Mouse (Mus musculus): ENCODE results near the gene Ptprcap. TPM values are rescaled to one million over a fixed set of nuclear protein-coding genes. Genes with fewer than 3 reads are reported as not detected.

Ptprcap gene
- total RNA-seq, 4 experiments from 2014 or later = 0.27 to 0.38 TPM; not detected in 2

- DNase-seq (ENCODE audit: low spot score in 2 of 2) = no peak
These were observed 13.5 kb downstream of the Ptprcap start for GRCm38 (mm10) chr19:4166678-4167476.

GRCm38 (mm10) chr19:4169378-4169784 lies 16.0 kb downstream of the Ptprcap start:
- peak; percentile 99 for DNase-seq (ENCODE audit: low spot score in 2 of 2)

- DNase-seq (ENCODE audit: low spot score in 2 of 2) = peak; percentile 34 to 59
These were observed 16.4 kb downstream of the Ptprcap start for GRCm38 (mm10) chr19:4169810-4170209.

GRCm38 (mm10) chr19:4170723-4171392 lies 17.5 kb downstream of the Ptprcap start:
- DNase-seq (ENCODE audit: low spot score in 2 of 2) = peak in 1 of 2 experiments; percentile 46

DNA sequence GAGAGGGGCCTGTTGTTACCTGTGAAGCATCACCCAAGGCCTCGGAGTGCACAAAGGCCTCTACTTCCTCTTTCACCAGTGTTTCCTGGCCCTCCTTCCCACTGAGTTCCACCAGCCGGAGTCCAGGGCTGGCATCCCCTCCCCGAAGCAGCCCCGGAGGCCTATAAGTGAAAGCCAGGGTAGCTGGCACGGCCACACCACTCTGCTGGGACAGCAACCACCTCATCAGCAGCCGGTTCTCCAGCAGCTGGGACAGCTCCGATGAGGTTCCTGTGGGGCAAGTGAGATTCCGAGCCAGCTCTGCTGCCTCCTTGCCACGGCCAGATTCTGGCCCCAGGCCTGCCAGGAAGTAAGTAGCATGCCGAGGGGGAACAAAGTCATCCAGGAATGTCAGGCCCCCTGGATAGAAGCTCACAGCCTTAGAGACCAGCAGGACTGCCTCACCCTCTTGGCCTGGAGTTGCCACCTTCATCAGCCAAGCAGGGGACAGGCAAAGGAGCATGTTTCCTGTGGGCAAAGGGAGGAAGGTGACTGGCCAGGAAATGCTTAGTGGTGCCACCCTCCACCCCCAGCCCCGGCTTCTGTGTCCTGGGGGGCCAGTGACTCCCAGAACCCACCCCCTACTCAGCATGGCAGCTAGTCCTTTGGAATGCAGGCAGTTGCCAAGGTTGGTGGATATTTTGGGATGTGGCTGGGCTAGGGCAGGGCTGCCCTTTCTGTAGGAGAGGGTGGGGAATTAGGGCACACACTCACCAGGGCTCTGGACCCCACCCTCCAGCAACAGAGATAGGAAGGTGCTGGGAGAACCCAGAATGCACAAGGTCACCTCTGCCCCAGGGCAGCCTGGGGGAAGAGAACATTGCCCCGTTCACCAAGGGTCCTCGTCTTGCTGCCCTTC lies 18.2 kb downstream of the Ptprcap start:
- peak; percentile 48 to 67 for DNase-seq (ENCODE audit: low spot score in 2 of 2)

DNA sequence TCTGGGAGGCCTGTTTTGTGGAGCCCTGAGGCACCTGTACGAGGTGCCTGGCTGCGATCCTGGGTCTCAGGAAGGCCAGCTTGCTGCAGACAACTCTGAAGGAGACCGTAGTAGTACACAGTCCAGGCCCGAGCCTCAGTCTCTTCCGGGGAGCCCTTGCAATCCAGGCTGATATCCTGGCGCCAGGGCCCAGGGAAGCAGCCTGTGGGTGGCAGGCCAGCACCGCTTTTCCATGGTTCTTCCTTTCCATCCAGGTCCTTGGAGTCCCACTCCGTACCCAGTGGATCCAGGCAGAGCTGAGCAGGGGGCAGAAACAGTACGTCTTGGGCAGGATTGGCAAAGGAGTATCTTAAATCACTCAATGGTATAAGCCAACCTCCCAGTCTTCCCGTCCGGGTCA lies 19.5 kb downstream of the Ptprcap start:
- DNase-seq (ENCODE audit: low spot score in 2 of 2) = no peak

GRCm38 (mm10) chr19:4175368-4175947 lies 22.1 kb downstream of the Ptprcap start, which contains the start of gene Carns1:
TSS of gene Carns1 (minus strand) at chr19:4175479.
- peak; percentile 53 to 65 for DNase-seq (ENCODE audit: low spot score in 2 of 2)

DNA sequence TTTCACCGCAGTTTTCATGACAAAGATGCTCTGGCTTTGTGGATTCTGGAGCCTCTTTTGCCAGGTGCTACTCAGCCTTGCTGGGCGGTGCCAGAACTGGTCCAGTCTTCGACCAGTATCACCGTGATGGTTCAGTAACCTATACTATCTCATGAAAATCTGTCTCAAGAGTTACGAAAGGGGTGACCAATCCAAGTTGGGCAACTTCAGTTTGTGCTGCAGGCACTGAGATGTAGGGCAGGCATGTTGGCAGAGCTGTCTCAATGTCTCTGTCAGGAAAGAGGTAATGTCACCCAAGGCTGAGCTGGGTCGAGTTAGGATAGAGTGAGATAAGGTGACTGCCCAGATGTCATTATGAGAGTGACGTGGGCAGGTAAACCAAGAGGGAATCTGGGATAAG lies 27.0 kb downstream of the Ptprcap start:
- DNase-seq (ENCODE audit: low spot score in 2 of 2) = no peak

DNA sequence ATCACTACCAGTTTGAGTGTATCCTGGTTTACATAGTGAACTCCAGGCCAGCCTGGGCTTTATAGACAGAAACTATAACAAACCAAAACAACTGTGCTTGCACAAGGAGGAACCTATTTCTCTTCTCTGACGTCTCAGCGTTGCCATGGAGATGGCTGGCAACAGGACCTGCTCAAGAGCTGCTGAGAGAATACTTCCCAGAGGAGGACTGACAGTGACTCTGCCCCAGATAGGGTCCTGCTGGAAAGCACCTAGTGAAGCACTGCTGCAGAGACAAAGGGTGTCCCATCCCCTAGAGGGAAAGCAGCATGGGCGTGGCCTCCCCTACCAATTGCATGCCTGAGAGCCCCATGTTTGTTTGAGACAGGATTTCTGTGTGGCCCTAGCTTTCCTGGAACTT lies 28.5 kb downstream of the Ptprcap start:
- no peak for DNase-seq (ENCODE audit: low spot score in 2 of 2)

GRCm38 (mm10) chr19:4183689-4184088 lies 30.3 kb downstream of the Ptprcap start:
- DNase-seq (ENCODE audit: low spot score in 2 of 2) = no peak

GRCm38 (mm10) chr19:4184976-4185975 lies 31.9 kb downstream of the Ptprcap start:
- DNase-seq (ENCODE audit: low spot score in 2 of 2) = no peak

DNA sequence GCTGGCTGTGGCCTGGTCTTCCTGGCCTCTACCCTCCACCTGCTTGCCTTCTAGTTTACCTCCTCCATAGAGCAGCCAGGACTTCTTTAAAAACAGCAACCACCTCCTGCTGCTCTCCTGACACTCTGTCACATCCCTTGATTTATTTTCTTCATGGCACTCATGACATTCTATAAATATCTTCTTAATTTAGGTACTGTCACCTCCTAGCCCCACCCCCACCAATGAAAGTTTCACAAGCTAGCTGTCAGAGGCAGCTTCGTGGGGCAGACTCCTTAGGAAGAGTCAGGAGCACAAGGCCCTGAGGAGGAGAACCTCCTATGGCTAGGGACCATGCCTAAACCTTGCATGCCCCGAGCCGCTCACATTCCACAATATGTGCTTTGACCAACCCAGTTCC lies 33.9 kb downstream of the Ptprcap start:
- peak; percentile 41 to 49 for DNase-seq (ENCODE audit: low spot score in 2 of 2)

DNA sequence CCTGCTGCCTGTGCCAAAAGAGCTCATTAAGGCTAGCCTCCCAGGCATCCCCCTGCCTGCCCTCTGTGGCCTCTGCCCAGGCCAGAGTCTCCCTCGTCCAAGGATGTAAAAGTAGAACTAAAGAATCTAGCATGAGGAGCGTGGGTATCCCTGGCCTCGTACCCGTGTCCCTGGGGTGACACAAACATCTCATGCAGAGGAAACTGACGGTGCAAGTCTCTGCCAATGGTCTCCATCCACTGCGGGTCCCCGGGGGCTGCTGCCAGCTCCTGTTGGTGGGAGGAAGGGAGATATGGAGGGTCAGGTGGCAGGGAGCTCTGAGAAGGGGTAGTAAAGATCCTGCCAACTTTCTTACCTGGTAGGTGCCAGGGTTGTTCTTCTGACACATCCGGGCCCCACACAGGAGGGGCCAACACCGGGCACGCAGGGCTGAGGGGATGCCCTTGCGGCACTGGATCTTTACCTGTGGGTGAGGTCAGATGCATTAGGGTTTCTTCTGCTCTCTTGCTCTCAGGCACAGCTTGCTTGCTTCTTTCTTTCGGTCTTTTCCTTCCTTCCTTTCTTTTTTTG lies 35.7 kb downstream of the Ptprcap start:
- DNase-seq (ENCODE audit: low spot score in 2 of 2) = no peak

- no peak for DNase-seq (ENCODE audit: low spot score in 2 of 2)
These were observed 37.5 kb downstream of the Ptprcap start, which contains the start of gene Tbc1d10c for GRCm38 (mm10) chr19:4190831-4191334. TSS of gene Tbc1d10c (minus strand) at chr19:4191284.

- peak; percentile 86 to 92 for DNase-seq (ENCODE audit: low spot score in 2 of 2)
These were observed 38.3 kb downstream of the Ptprcap start, which contains the start of gene Ppp1ca for GRCm38 (mm10) chr19:4191528-4192250. TSS of gene Ppp1ca (plus strand) at chr19:4192065.

- no peak for DNase-seq (ENCODE audit: low spot score in 2 of 2)
These were observed 39.0 kb downstream of the Ptprcap start for GRCm38 (mm10) chr19:4192251-4192985.

DNA sequence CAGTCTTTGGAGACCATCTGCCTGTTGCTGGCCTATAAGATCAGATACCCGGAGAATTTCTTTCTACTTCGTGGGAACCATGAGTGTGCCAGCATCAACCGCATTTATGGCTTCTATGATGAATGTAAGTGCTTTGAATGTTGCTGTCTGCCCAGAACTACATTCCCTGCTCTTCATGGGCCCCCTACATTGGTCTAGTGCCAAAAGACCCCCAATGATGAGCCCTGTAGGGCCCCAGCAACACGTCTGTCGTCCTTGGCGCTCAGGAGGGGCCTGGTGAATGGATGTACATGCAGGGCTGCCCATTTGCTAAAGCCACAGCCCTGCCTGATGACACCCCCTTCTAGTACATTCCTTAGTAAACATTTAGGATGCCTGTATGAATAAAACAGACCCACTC lies 39.7 kb downstream of the Ptprcap start:
- DNase-seq (ENCODE audit: low spot score in 2 of 2) = no peak

Measured in gastrocnemius, adult 8-10 months (tissue).